Mouse (Mus musculus) embryonic facial prominence, embryonic 14.5 days (tissue): Measurements from ENCODE around the gene Pate3. TPM values are rescaled to one million over a fixed set of nuclear protein-coding genes. Genes with fewer than 3 reads are reported as not detected.
"Not testable (repeated sequence)": the region's sequence is repeated elsewhere in the genome, so short reads cannot be mapped to it uniquely, and the experiment has no call there.

Experiments used
- ATAC-seq: fragments of 200-750 bp; cut with Nextera tagmentation; 2 replicates; pipeline ENCODE4 v1.8.0; 2017; ENCODE audit warnings: low read depth, moderate number of reproducible peaks, moderate TSS enrichment
- DNase-seq: peaks from one replicate; pipeline ENCODE4 v3.0.0-alpha.2; 2015; ENCODE audit warnings: low spot score
- H3K27ac ChIP-seq: fragments of 300-500 bp; sonication (generic); replicated peaks from 2 replicates; pipeline ENCODE4 v1.5.1; 2014; ENCODE audit warnings: low read depth, mild to moderate bottlenecking, low read length, moderate library complexity
- H3K27me3 ChIP-seq: fragments of 300-500 bp; sonication (generic); replicated peaks from 2 replicates; pipeline ENCODE4 v1.6.1; 2014; ENCODE audit warnings: low read length; ENCODE audit not compliant: control insufficient read depth, insufficient read depth
- H3K36me3 ChIP-seq: fragments of 300-500 bp; sonication (generic); 2 replicates; pipeline ENCODE4 v1.6.1; 2014; ENCODE audit warnings: low read length, mixed read lengths; ENCODE audit not compliant: control insufficient read depth, insufficient read depth
- H3K4me1 ChIP-seq: fragments of 300-500 bp; sonication (generic); 2 replicates; pipeline ENCODE4 v1.6.1; 2014; ENCODE audit warnings: antibody characterized with exemption, low read length; ENCODE audit not compliant: control insufficient read depth, insufficient read depth
- H3K4me2 ChIP-seq: fragments of 300-500 bp; sonication (generic); 2 replicates; pipeline ENCODE4 v1.6.1; 2014; ENCODE audit warnings: low read depth, mild to moderate bottlenecking, low read length, moderate library complexity, mixed read lengths
- H3K4me3 ChIP-seq: fragments of 300-500 bp; sonication (generic); 2 replicates; pipeline ENCODE4 v1.5.1; 2014; ENCODE audit warnings: low read depth, mild to moderate bottlenecking, low read length
- H3K9ac ChIP-seq: fragments of 300-500 bp; sonication (generic); 2 replicates; pipeline ENCODE4 v1.6.1; 2014; ENCODE audit warnings: low read depth, mild to moderate bottlenecking, low read length, moderate library complexity, mixed read lengths
- H3K9me3 ChIP-seq: fragments of 300-500 bp; sonication (generic); 2 replicates; pipeline ENCODE4 v1.6.1; 2016; ENCODE audit warnings: low read length; ENCODE audit not compliant: control insufficient read depth
- WGBS: fragments of 180-500 bp; shearing (Covaris S2); extraction: QIAGEN DNeasy Blood & Tissue Kit; methylation state at CpG from one replicate; pipeline ENCODE4 v1.1.7; 2014; 5-methylcytosine and 5-hydroxymethylcytosine counted together
- polyA plus RNA-seq: library from polyadenylated mRNA; unstranded; fragments of >200 nt; fragmentation: Nextera tagmentation; extraction: Ambion mirVana; gene quantifications from 2 replicates; pipeline ENCODE4 v1.2.1, GENCODE M21; 2014

The Pate3 gene
- polyA plus RNA-seq, result 0.16 TPM in 1 of 2 replicates, not detected in the other

DNA sequence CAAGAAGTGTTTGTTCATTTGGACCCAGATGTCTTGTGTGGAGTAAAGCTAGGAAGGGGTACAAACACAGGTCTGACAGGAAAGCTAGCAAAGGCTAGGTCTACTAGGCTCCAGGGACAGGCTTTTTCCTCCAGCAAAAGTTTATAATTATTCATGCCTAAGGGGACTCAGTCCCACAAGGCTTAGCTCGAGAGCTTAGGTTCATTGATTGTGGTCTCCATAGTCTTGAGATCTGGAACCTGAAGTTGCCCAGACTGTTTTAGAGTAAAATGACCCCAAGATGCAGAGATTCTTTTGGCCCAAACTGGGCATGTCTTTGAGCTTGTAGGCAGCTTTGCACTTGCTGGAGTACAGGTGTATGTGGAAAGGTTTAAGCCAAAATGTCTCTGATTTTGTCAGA is at the start of gene Pate3:
Pate3 (minus strand) TSS at position 101 of the 400 bp plus-strand sequence.
- no peak within 1 kb of the TSS for H3K4me3 ChIP-seq
- H3K27ac ChIP-seq, result no peak within 1 kb of the TSS
- H3K27me3 ChIP-seq, result no peaks in the 10 kb centered on the region
- DNase-seq (no peak), ATAC-seq (no peak)
- WGBS, result 35% methylated on average over 1 of the region's 1 CpGs
- no peak within 1 kb of the TSS for H3K9ac ChIP-seq
- no peak within 1 kb of the TSS for H3K4me2 ChIP-seq
- no peaks in the 10 kb centered on the region for H3K36me3 ChIP-seq
- no peaks in the 10 kb centered on the region for H3K4me1 ChIP-seq
- H3K9me3 ChIP-seq, result no peaks in the 10 kb centered on the region

- Histone ChIP-seq H3K27me3 (no peaks in the 10 kb centered on the region), H3K4me1 (no peaks in the 10 kb centered on the region), H3K4me2 (no peak overlapping the region), H3K9me3 (no peaks in the 10 kb centered on the region), H3K36me3 (no peaks in the 10 kb centered on the region), H3K4me3 (no peak overlapping the region), H3K27ac (no peak overlapping the region), H3K9ac (no peak overlapping the region)
- ATAC-seq (no peak), DNase-seq (no peak)
Measured at GRCm38 (mm10) chr9:35691924-35692323, 43.9 kb upstream of the Pate3 start.

DNA sequence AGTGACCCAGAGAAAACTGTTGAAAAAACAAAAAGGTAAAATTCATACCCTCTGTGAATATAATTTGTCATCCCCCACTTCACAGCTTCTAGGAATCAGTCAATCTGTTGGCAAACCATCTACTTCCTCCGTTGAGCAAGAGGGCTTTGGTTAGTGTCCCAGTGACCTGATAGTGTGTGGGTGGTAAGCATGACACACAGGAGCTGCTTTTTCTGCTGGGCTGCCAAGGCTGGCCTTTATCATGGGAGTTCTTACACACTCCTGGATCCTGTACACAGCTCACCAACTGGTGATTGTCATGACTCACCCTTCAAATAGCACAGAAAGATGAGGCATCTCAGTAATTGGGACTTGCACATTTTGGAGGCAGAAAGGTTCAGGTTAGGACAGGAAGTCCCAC is 39.0 kb upstream of the Pate3 start, which contains the start of gene Pate1:
Pate1 (minus strand) TSS at position 378 of the 400 bp plus-strand sequence.
- ATAC-seq (no peak), DNase-seq (no peak)
- Histone ChIP-seq H3K4me3 (no peak within 1 kb of the TSS), H3K27ac (no peak within 1 kb of the TSS), H3K9me3 (no peaks in the 10 kb centered on the region), H3K27me3 (no peaks in the 10 kb centered on the region), H3K9ac (no peak within 1 kb of the TSS), H3K4me1 (no peaks in the 10 kb centered on the region), H3K36me3 (no peaks in the 10 kb centered on the region), H3K4me2 (no peak within 1 kb of the TSS)
- WGBS, result 36% methylated on average over 1 of the region's 1 CpGs

- Histone ChIP-seq H3K9me3 (no peaks in the 10 kb centered on the region), H3K4me1 (no peaks in the 10 kb centered on the region), H3K4me2 (no peak overlapping the region), H3K36me3 (no peaks in the 10 kb centered on the region), H3K27me3 (no peaks in the 10 kb centered on the region), H3K9ac (no peak overlapping the region), H3K4me3 (no peak overlapping the region), H3K27ac (no peak overlapping the region)
- 75% methylated on average over 2 of the region's 2 CpGs for WGBS
- no peak for DNase-seq
- ATAC-seq, result no peak
Measured at GRCm38 (mm10) chr9:35673557-35673956, 25.6 kb upstream of the Pate3 start.

- Histone ChIP-seq H3K9me3 (no peaks in the 10 kb centered on the region), H3K36me3 (no peaks in the 10 kb centered on the region), H3K4me3 (no peak overlapping the region), H3K9ac (no peak overlapping the region), H3K27ac (no peak overlapping the region), H3K27me3 (no peaks in the 10 kb centered on the region), H3K4me1 (no peaks in the 10 kb centered on the region), H3K4me2 (no peak overlapping the region)
- DNase-seq, result no peak
- 95% methylated on average over 1 of the region's 1 CpGs for WGBS
- no peak for ATAC-seq
Measured at GRCm38 (mm10) chr9:35632981-35633380, 15.0 kb downstream of the Pate3 start.

GRCm38 (mm10) chr9:35616784-35617183 is 31.2 kb downstream of the Pate3 start:
- H3K4me1 ChIP-seq, DNase-seq, H3K9ac ChIP-seq, H3K36me3 ChIP-seq, H3K9me3 ChIP-seq, H3K4me2 ChIP-seq, H3K4me3 ChIP-seq, H3K27me3 ChIP-seq, H3K27ac ChIP-seq, ATAC-seq: not testable (repeated sequence)
- WGBS, result 63% methylated on average over 2 of the region's 2 CpGs

- Histone ChIP-seq H3K4me3 (no peak overlapping the region), H3K9me3 (no peaks in the 10 kb centered on the region), H3K9ac (no peak overlapping the region), H3K27me3 (no peaks in the 10 kb centered on the region), H3K36me3 (no peaks in the 10 kb centered on the region), H3K4me2 (no peak overlapping the region), H3K27ac (no peak overlapping the region), H3K4me1 (no peaks in the 10 kb centered on the region)
- 22% methylated on average over 2 of the region's 2 CpGs for WGBS
- ATAC-seq, result no peak
- DNase-seq, result no peak
Measured at GRCm38 (mm10) chr9:35614005-35614404, 34.0 kb downstream of the Pate3 start.

DNA sequence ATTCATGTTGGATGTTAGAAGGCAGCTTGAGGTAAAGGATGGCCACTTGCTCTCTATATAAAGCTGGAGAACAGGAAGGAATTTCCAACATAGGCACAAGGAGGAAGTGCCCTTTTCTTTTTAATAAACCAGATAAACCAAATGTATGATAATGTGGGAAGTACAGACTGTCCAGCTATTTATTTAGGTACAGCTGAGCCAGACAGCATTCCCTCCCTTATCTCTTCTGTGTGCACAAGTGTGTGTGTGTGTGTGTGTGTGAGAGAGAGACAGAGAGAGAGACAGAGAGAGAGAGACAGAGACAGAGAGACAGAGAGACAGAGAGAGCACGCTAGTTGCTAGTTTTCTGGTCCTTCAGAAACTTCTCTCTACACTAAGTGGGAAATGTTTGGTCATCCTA is 36.2 kb downstream of the Pate3 start, which contains the start of gene Pate4:
Pate4 (minus strand) TSS at position 101 of the 400 bp plus-strand sequence.
- Histone ChIP-seq H3K4me3 (no peak within 1 kb of the TSS), H3K4me2 (no peak within 1 kb of the TSS), H3K27ac (no peak within 1 kb of the TSS), H3K9ac (no peak within 1 kb of the TSS), H3K9me3 (no peaks in the 10 kb centered on the region), H3K36me3 (no peaks in the 10 kb centered on the region), H3K4me1 (no peaks in the 10 kb centered on the region), H3K27me3 (no peaks in the 10 kb centered on the region)
- WGBS, result 78% methylated on average over 1 of the region's 1 CpGs
- DNase-seq, result no peak
- ATAC-seq, result no peak

GRCm38 (mm10) chr9:35607647-35608405 is 40.2 kb downstream of the Pate3 start:
- Histone ChIP-seq H3K27ac (no peak overlapping the region), H3K4me1 (no peaks in the 10 kb centered on the region), H3K9ac (no peak overlapping the region), H3K27me3 (no peaks in the 10 kb centered on the region), H3K4me3 (no peak overlapping the region), H3K36me3 (no peaks in the 10 kb centered on the region), H3K4me2 (no peak overlapping the region), H3K9me3 (no peaks in the 10 kb centered on the region)
- DNase-seq (no peak), ATAC-seq (no peak)
- 67% methylated on average over 8 of the region's 8 CpGs for WGBS
